Mouse (Mus musculus) heart, adult 2 months (tissue): ENCODE data around the gene Neurl2.
"Not testable (repeated sequence)": the region's sequence is repeated elsewhere in the genome, so short reads cannot be mapped to it uniquely, and the experiment has no call there.

Experiments used
- CTCF ChIP-seq: fragments of 200-600 bp; IDR thresholded peaks from 2 replicates; pipeline ENCODE4 v1.8.1; 2022; ENCODE audit warnings: antibody characterized with exemption, mild to moderate bottlenecking, moderate library complexity
- POLR2A ChIP-seq: fragments of 200-500 bp; IDR thresholded peaks from 2 replicates; pipeline ENCODE4 v1.6.1; 2011; ENCODE audit warnings: mild to moderate bottlenecking, low read depth, low read length, control low read depth; ENCODE audit not compliant: insufficient read depth

GRCm38 (mm10) chr2:164855572-164855971, 22.3 kb upstream of the Neurl2 start:
- TF ChIP-seq CTCF, POLR2A: not testable (repeated sequence)
